Mouse (Mus musculus) lung, postnatal 0 days (tissue): ENCODE measurements around the gene Tmem258.

Experiments
- CTCF ChIP-seq: IDR thresholded peaks from 2 replicates; pipeline ENCODE4 v1.5.1; 2016; ENCODE audit warnings: antibody characterized with exemption, mild to moderate bottlenecking
- EP300 ChIP-seq: IDR thresholded peaks from 2 replicates; pipeline ENCODE4 v1.6.1; 2016; ENCODE audit warnings: antibody characterized with exemption, mild to moderate bottlenecking, control low read depth

DNA sequence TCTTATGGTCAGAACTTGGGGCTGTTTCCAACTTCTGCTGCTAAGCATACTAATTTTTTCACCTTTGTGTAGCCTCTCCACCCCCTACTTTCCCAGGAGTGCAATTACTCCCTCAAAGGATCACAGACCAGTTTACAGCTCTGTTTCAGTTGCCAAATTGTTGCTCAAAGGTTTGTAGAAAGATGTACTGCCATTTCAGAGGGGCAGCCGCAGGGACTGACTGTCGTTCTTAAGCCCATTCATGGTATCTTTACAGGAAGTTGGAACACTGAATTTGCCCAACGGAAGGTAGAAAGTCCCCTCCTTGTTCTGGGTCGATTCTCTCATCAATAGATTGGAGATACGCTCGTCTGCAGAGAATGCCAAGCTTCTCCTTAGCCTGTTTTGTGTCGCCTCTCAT, 32.5 kb upstream of the Tmem258 start:
- no peak for TF ChIP-seq CTCF
- TF ChIP-seq EP300: no peak
